Mouse (Mus musculus): ENCODE measurements around the gene Olfr1157.

Olfr1157 gene
- long read RNA-seq, experiment 1: 0 reads
- long read RNA-seq, experiment 2: 0 reads

DNA sequence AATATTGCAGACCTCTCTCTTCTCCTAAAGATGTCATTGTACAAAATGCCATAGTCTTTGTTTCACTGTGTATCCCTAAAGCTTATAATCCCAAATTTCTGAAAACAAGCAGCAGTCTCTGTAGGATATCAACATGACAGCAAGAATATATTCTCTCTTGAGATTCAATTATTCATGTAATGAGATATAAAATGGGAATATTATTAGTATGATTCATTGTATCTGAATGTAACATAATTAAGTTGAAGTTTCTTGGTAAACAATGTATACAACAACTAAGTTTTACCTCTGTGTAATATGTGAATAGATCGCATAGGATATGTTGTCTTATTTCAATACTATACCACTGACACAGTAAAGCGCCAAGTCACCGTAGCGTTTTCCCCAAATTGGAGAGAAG, at the start of gene Olfr1157:
Gene Olfr1157 (minus strand): TSS at position 101 of the 400 bp plus-strand sequence.
- intact Hi-C loops (cut with DNase I): no loop called here

GRCm38 (mm10) chr2:88007515-88008318, 39.6 kb upstream of the Olfr1157 start, which contains the start of gene Olfr1160:
Gene Olfr1160 (minus strand): TSS chr2:88008268.
- intact Hi-C loops (cut with DNase I): no loop called here

GRCm38 (mm10) chr2:87989813-87990212, 21.7 kb upstream of the Olfr1157 start, which contains the start of gene Olfr1158:
Gene Olfr1158 (plus strand): TSS chr2:87990113.
- intact Hi-C loops (cut with DNase I): no loop called here

GRCm38 (mm10) chr2:87974563-87974962, 6.5 kb upstream of the Olfr1157 start, which contains the start of gene Olfr74:
Gene Olfr74 (minus strand): TSS chr2:87974663.
- intact Hi-C loops (cut with DNase I): no loop called here

DNA sequence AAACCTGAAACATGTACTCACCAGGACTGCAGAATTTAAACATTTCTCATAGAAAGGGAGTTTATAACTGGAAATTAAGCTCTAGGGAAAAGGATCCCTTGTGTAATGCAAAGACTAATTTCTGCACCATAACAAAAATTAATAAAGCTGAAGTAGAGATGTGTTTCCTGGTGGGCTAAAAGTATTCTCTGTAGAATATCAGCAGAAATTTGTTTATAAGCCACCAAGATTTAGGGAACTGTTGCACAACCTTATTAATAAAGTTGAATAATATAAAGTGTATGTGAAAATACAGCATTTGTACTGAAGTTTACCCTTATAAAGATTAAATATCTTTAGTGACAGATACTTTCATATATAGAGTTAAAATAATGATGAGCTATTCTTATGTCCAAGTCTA, 15.1 kb downstream of the Olfr1157 start, which contains the start of gene Olfr1156:
Gene Olfr1156 (minus strand): TSS at position 101 of the 400 bp plus-strand sequence.
- intact Hi-C loops (cut with DNase I): no loop called here

DNA sequence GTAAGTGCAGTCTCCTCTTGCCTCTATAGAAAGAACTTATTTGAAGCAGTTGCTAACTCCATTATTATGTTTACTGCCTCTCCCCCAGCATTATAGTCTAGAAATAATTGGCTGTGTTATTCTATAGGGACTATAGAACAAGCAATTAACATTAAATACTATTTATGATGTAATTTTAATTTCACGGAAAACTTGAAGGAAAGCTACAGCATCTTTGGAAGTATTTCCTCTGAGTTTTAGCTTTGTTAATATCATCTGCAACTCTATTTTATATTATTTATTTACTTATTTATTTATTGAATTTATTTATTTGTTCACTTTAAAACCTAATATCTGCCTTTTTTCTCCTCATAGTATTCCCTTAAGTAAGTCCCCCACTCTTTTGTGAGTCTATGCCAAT, 23.1 kb downstream of the Olfr1157 start, which contains the start of gene Olfr1155:
Gene Olfr1155 (minus strand): TSS at position 101 of the 400 bp plus-strand sequence.
- intact Hi-C loops (cut with DNase I): no loop called here

Measured in adrenal gland (tissue).